In genomic region chr4:87760297-87760696, GRCm38 (mm10) we compare ENCODE assay signal across 35 mouse cellular contexts.
"Had no signal": no experiment of that assay in that cellular context is flagged by ENCODE, and none has a peak within 500 bp of the region (broad histone marks: within the 10 kb centered on the region; RNA-seq: fewer than 3 reads in every experiment).

No protein-coding gene starts in this region.

- H3K4me1 ChIP-seq: heart, embryonic 10.5 days; hindbrain, embryonic 10.5 days; hindbrain, embryonic 12.5 days; hindbrain, embryonic 13.5 days; hindbrain, embryonic 15.5 days; intestine, embryonic 15.5 days; kidney, embryonic 15.5 days had no signal

- H3K9ac ChIP-seq: heart, embryonic 12.5 days; heart, embryonic 13.5 days; heart, embryonic 15.5 days; hindbrain, embryonic 12.5 days; hindbrain, embryonic 13.5 days; hindbrain, embryonic 14.5 days; hindbrain, embryonic 15.5 days; intestine, embryonic 15.5 days; kidney, embryonic 15.5 days had no signal

- ATAC-seq: hindbrain, embryonic 16.5 days; hindbrain, postnatal 0 days; inflammation-experienced regulatory T-cells, adult 6 months; intestine, embryonic 15.5 days; intestine, embryonic 16.5 days; intestine, postnatal 0 days had no signal

- H3K9me3 ChIP-seq: heart, embryonic 10.5 days; heart, embryonic 12.5 days; heart, embryonic 13.5 days; heart, embryonic 15.5 days; hindbrain, embryonic 10.5 days; hindbrain, embryonic 12.5 days; hindbrain, embryonic 13.5 days; hindbrain, embryonic 15.5 days; intestine, embryonic 15.5 days; kidney, embryonic 15.5 days had no signal

- H3K4me3 ChIP-seq: heart, embryonic 10.5 days; heart, embryonic 12.5 days; heart, embryonic 13.5 days; heart, embryonic 15.5 days; hindbrain, embryonic 10.5 days; hindbrain, embryonic 12.5 days; hindbrain, embryonic 13.5 days; hindbrain, embryonic 15.5 days; intestine, embryonic 15.5 days; kidney, embryonic 15.5 days; layer of hippocampus, adult 2 months had no signal

- DNase-seq: heart, postnatal 10 days; heart, postnatal 14 days; heart, postnatal 36 days; heart, postnatal 4 days; kidney, adult 11 months; kidney, adult 18-20 months; kidney, adult 2 months; kidney, adult 8-10 months; kidney, adult 9 months; kidney, postnatal 10 days; kidney, postnatal 14 days; kidney, postnatal 25 days; kidney, postnatal 36 days; kidney, postnatal 4 days; layer of hippocampus, adult 9-11 months; layer of hippocampus, postnatal 36 days had no signal

- H3K27ac ChIP-seq: heart, embryonic 10.5 days; heart, embryonic 13.5 days; heart, embryonic 15.5 days; hindbrain, embryonic 10.5 days; hindbrain, embryonic 12.5 days; hindbrain, embryonic 13.5 days; hindbrain, embryonic 14.5 days; hindbrain, embryonic 15.5 days; hindbrain, postnatal 0 days; intestine, embryonic 15.5 days; kidney, embryonic 15.5 days; kidney, postnatal 0 days; layer of hippocampus, adult 2 months had no signal

- H3K36me3 ChIP-seq: heart, embryonic 10.5 days; heart, embryonic 12.5 days; heart, embryonic 13.5 days; heart, embryonic 15.5 days; hindbrain, embryonic 10.5 days; hindbrain, embryonic 12.5 days; hindbrain, embryonic 13.5 days; hindbrain, embryonic 15.5 days; intestine, embryonic 15.5 days; kidney, embryonic 15.5 days had no signal

- H3K27me3 ChIP-seq: heart, embryonic 12.5 days; heart, embryonic 13.5 days; heart, embryonic 15.5 days; hindbrain, embryonic 12.5 days; hindbrain, embryonic 13.5 days; hindbrain, embryonic 15.5 days; intestine, embryonic 15.5 days; kidney, embryonic 15.5 days had no signal

- H3K4me2 ChIP-seq: heart, embryonic 11.5 days; heart, embryonic 12.5 days; heart, embryonic 13.5 days; heart, embryonic 15.5 days; hindbrain, embryonic 12.5 days; hindbrain, embryonic 13.5 days; hindbrain, embryonic 14.5 days; hindbrain, embryonic 15.5 days; intestine, embryonic 15.5 days; kidney, embryonic 15.5 days had no signal
